ENCODE assay signal across 26 mouse cellular contexts in genomic region chr15:61133316-61133715, GRCm38 (mm10).
DNase-seq lines count a peak whose midpoint lies in the region; ATAC-seq lines count a peak whose summit lies in the region.
"Had no signal": no experiment of that assay in that cellular context is flagged by ENCODE, and none has a peak within 500 bp of the region (broad histone marks: within the 10 kb centered on the region; RNA-seq: fewer than 3 reads in every experiment).

No protein-coding gene starts in this region.

- H3K4me3 ChIP-seq in intestine, embryonic 15.5 days (replicated peaks), result no peak overlapping the region
- H3K4me3 ChIP-seq in intestine, embryonic 16.5 days (ENCODE audit: low read length), result no peak overlapping the region
- H3K4me3 ChIP-seq in midbrain, embryonic 13.5 days (replicated peaks), result no peak overlapping the region
- H3K4me3 ChIP-seq in midbrain, embryonic 10.5 days, result no peak overlapping the region
- H3K4me3 ChIP-seq: embryonic facial prominence, embryonic 13.5 days; forebrain, embryonic 10.5 days; forebrain, embryonic 13.5 days; heart, embryonic 12.5 days; heart, embryonic 15.5 days had no signal

- no peaks in the 10 kb centered on the region for H3K27me3 ChIP-seq in intestine, embryonic 15.5 days (replicated peaks)
- H3K27me3 ChIP-seq in intestine, embryonic 16.5 days (replicated peaks; ENCODE audit: control insufficient read depth, insufficient read depth, low read length), result no peaks in the 10 kb centered on the region
- no peaks in the 10 kb centered on the region for H3K27me3 ChIP-seq in midbrain, embryonic 13.5 days
- no peaks in the 10 kb centered on the region for H3K27me3 ChIP-seq in midbrain, embryonic 10.5 days (ENCODE audit: low read depth, poor library complexity, severe bottlenecking)
- H3K27me3 ChIP-seq: embryonic facial prominence, embryonic 13.5 days; forebrain, embryonic 13.5 days; heart, embryonic 12.5 days; heart, embryonic 15.5 days had no signal

- no peaks in the 10 kb centered on the region for H3K9me3 ChIP-seq in intestine, embryonic 15.5 days
- H3K9me3 ChIP-seq in intestine, embryonic 16.5 days (ENCODE audit: control insufficient read depth, low read length), result no peaks in the 10 kb centered on the region
- H3K9me3 ChIP-seq in midbrain, embryonic 13.5 days, result no peaks in the 10 kb centered on the region
- H3K9me3 ChIP-seq in midbrain, embryonic 10.5 days (replicated peaks), result no peaks in the 10 kb centered on the region
- H3K9me3 ChIP-seq: embryonic facial prominence, embryonic 13.5 days; forebrain, embryonic 10.5 days; forebrain, embryonic 13.5 days; heart, embryonic 12.5 days; heart, embryonic 15.5 days had no signal

- no peak for DNase-seq in midbrain, embryonic 10.5 days (ENCODE audit: low spot score)
- no peak for DNase-seq in cerebellum, adult 11 months
- DNase-seq: adrenal gland, adult 8-10 months; adrenal gland, postnatal 25 days; cerebellum, adult 18-20 months; cerebellum, adult 9-10 months; cerebellum, postnatal 14 days; gastrocnemius, postnatal 10 days; gastrocnemius, postnatal 36 days; heart, adult 11 months; heart, postnatal 10 days; heart, postnatal 4 days had no signal

- H3K9ac ChIP-seq in intestine, embryonic 15.5 days, result no peak overlapping the region
- no peak overlapping the region for H3K9ac ChIP-seq in intestine, embryonic 16.5 days (ENCODE audit: low read depth, low read length)
- no peak overlapping the region for H3K9ac ChIP-seq in midbrain, embryonic 13.5 days (replicated peaks)
- H3K9ac ChIP-seq: embryonic facial prominence, embryonic 13.5 days; forebrain, embryonic 13.5 days; heart, embryonic 12.5 days; heart, embryonic 15.5 days; hindbrain, embryonic 14.5 days had no signal

- no peak overlapping the region for H3K27ac ChIP-seq in intestine, embryonic 15.5 days
- no peak overlapping the region for H3K27ac ChIP-seq in intestine, embryonic 16.5 days (ENCODE audit: low read length)
- no peak overlapping the region for H3K27ac ChIP-seq in midbrain, embryonic 13.5 days
- H3K27ac ChIP-seq in midbrain, embryonic 10.5 days (replicated peaks), result no peak overlapping the region
- H3K27ac ChIP-seq: embryonic facial prominence, embryonic 13.5 days; forebrain, embryonic 10.5 days; forebrain, embryonic 13.5 days; heart, embryonic 15.5 days; hindbrain, embryonic 14.5 days; hindbrain, postnatal 0 days had no signal

- 78% methylated on average over 1 of the region's 1 CpGs for WGBS in intestine, embryonic 15.5 days
- WGBS in intestine, embryonic 16.5 days, result 72% methylated on average over 1 of the region's 1 CpGs
- WGBS in midbrain, embryonic 13.5 days, result 68% methylated on average over 1 of the region's 1 CpGs
- 81% methylated on average over 1 of the region's 1 CpGs for WGBS in midbrain, embryonic 10.5 days

- 0 out of 2 replicates have a peak, but pooled peaks have one; percentile 31 for ATAC-seq in intestine, embryonic 15.5 days
- ATAC-seq in intestine, embryonic 16.5 days, result no peak
- ATAC-seq in midbrain, embryonic 13.5 days, result peak; percentile 66; the same call in 1 of the 2 replicates
- peak; percentile 50; the same call in 1 of the 2 replicates for ATAC-seq in common myeloid progenitor, adult 5-6 weeks (replicated peaks; ENCODE audit: low read depth, poor library complexity, severe bottlenecking)
- ATAC-seq: activated CD4-positive, CD25-positive, alpha-beta regulatory T cell, adult 4 months; forebrain, embryonic 13.5 days; forebrain, embryonic 16.5 days; hindbrain, postnatal 0 days; inflammation-experienced regulatory T-cells, adult 6 months had no signal

- H3K36me3 ChIP-seq in intestine, embryonic 15.5 days, result no peaks in the 10 kb centered on the region
- no peaks in the 10 kb centered on the region for H3K36me3 ChIP-seq in intestine, embryonic 16.5 days (ENCODE audit: control insufficient read depth, insufficient read depth, low read length)
- no peaks in the 10 kb centered on the region for H3K36me3 ChIP-seq in midbrain, embryonic 13.5 days
- no peaks in the 10 kb centered on the region for H3K36me3 ChIP-seq in midbrain, embryonic 10.5 days
- H3K36me3 ChIP-seq: embryonic facial prominence, embryonic 13.5 days; forebrain, embryonic 10.5 days; heart, embryonic 12.5 days; heart, embryonic 15.5 days had no signal

- H3K4me1 ChIP-seq in intestine, embryonic 15.5 days (replicated peaks), result no peaks in the 10 kb centered on the region
- no peaks in the 10 kb centered on the region for H3K4me1 ChIP-seq in intestine, embryonic 16.5 days (ENCODE audit: control insufficient read depth, insufficient read depth, low read length)
- no peaks in the 10 kb centered on the region for H3K4me1 ChIP-seq in midbrain, embryonic 13.5 days (replicated peaks)
- peaks cover 6% of the 10 kb centered on the region; the same call in 1 of the 2 replicates for H3K4me1 ChIP-seq in midbrain, embryonic 10.5 days
- H3K4me1 ChIP-seq: embryonic facial prominence, embryonic 13.5 days; forebrain, embryonic 10.5 days; heart, embryonic 15.5 days had no signal

- no peak overlapping the region for H3K4me2 ChIP-seq in intestine, embryonic 15.5 days (replicated peaks)
- H3K4me2 ChIP-seq in intestine, embryonic 16.5 days (ENCODE audit: low read depth, low read length), result no peak overlapping the region
- no peak overlapping the region for H3K4me2 ChIP-seq in midbrain, embryonic 13.5 days (replicated peaks)
- H3K4me2 ChIP-seq: embryonic facial prominence, embryonic 13.5 days; forebrain, embryonic 13.5 days; heart, embryonic 12.5 days; heart, embryonic 15.5 days; hindbrain, embryonic 14.5 days had no signal
